ENCODE assay signal across 11 mouse cellular contexts in the genomic region with DNA sequence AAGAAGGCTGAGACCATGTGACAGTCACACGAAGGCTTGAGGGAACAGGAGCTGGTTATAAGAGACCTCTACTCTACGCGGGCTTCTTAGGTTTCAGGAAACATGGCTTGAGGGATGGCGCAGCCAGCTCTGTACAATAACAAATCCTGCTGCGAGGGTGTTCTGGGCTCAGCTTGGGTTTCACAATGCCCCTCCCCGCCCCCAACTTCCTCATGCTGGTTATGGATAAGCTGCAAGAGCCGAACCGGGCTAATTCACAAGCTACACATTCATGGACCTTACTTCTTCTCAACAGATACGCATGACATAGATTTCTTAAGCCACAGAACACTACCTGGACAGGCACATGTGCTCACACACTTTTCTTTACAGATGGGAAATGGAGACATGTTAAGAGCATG.
DNase-seq lines count a peak whose midpoint lies in the region; ATAC-seq and TF ChIP-seq lines count a peak whose summit lies in the region.
"Had no signal": no experiment of that assay in that cellular context is flagged by ENCODE, and none has a peak within 500 bp of the region (broad histone marks: within the 10 kb centered on the region; RNA-seq: fewer than 3 reads in every experiment).

No protein-coding gene starts in this region.

- no peak overlapping the region for H3K4me3 ChIP-seq in heart, adult 2 months
- no peak overlapping the region for H3K4me3 ChIP-seq in heart, embryonic 12.5 days
- peak overlapping the region; percentile 21; the same call in 1 of the 2 replicates for H3K4me3 ChIP-seq in bone marrow macrophage, adult 2 months (ENCODE audit: insufficient read depth, low read length)
- no peak overlapping the region for H3K4me3 ChIP-seq in embryonic facial prominence, embryonic 15.5 days (replicated peaks)
- H3K4me3 ChIP-seq in lung, postnatal 0 days (ENCODE audit: low read depth, low read length): no peak overlapping the region
- no peak overlapping the region for H3K4me3 ChIP-seq in midbrain, embryonic 10.5 days
- H3K4me3 ChIP-seq: forebrain, embryonic 13.5 days had no signal

- intact Hi-C loops in heart, adult 2 months (cut with DNase I): loop anchor here (5.0 to 10.0 kb wide), 2 partner anchors 116 to 174 kb away; partner anchors contain the start of gene Iqgap2

- ATAC-seq in heart, embryonic 12.5 days (ENCODE audit: insufficient number of reproducible peaks, low FRiP score): no peak
- peak; percentile 58 for ATAC-seq in embryonic facial prominence, embryonic 15.5 days (ENCODE audit: insufficient number of reproducible peaks, low FRiP score, low TSS enrichment, low read depth)
- ATAC-seq in lung, postnatal 0 days: no peak
- ATAC-seq in activated CD4-positive, CD25-positive, alpha-beta regulatory T cell, adult 4 months: no peak
- ATAC-seq: forebrain, embryonic 13.5 days; intestine, postnatal 0 days had no signal

- H3K79me2 ChIP-seq in heart, adult 2 months (replicated peaks; ENCODE audit: control insufficient read depth, insufficient read depth, low read length): no peaks in the 10 kb centered on the region

- DNase-seq in heart, adult 2 months: peak; percentile 36 to 51
- peak; percentile 33 for DNase-seq in lung, postnatal 0 days (ENCODE audit: low spot score)
- DNase-seq in thymus, postnatal 4 days: no peak
- no peak for DNase-seq in midbrain, embryonic 10.5 days (ENCODE audit: low spot score)

- no peaks in the 10 kb centered on the region for H3K9me3 ChIP-seq in heart, embryonic 12.5 days (replicated peaks)
- no peaks in the 10 kb centered on the region for H3K9me3 ChIP-seq in embryonic facial prominence, embryonic 15.5 days (replicated peaks)
- H3K9me3 ChIP-seq in lung, postnatal 0 days (ENCODE audit: low read length): no peaks in the 10 kb centered on the region
- no peaks in the 10 kb centered on the region for H3K9me3 ChIP-seq in midbrain, embryonic 10.5 days (replicated peaks)
- H3K9me3 ChIP-seq: forebrain, embryonic 13.5 days had no signal

- no peaks in the 10 kb centered on the region; the same call in 1 of the 2 replicates for H3K27me3 ChIP-seq in heart, adult 2 months (ENCODE audit: control insufficient read depth, insufficient read depth, low read length)
- 0 out of 2 replicates have a peak, but pooled peaks cover 3% of the 10 kb centered on the region for H3K27me3 ChIP-seq in heart, embryonic 12.5 days (replicated peaks)
- H3K27me3 ChIP-seq in embryonic facial prominence, embryonic 15.5 days: no peaks in the 10 kb centered on the region
- H3K27me3 ChIP-seq in lung, postnatal 0 days (replicated peaks; ENCODE audit: insufficient read depth, low read length): no peaks in the 10 kb centered on the region
- H3K27me3 ChIP-seq in midbrain, embryonic 10.5 days (ENCODE audit: low read depth, poor library complexity, severe bottlenecking): no peaks in the 10 kb centered on the region
- H3K27me3 ChIP-seq: forebrain, embryonic 13.5 days had no signal

- TF ChIP-seq CTCF in heart, adult 2 months (IDR thresholded peaks at IDR 0.05): no peak
- TF ChIP-seq CTCF in bone marrow macrophage, adult 2 months (IDR thresholded peaks at IDR 0.05; ENCODE audit: low read depth, low read length): no peak
- TF ChIP-seq CTCF in lung, postnatal 0 days (IDR thresholded peaks at IDR 0.05): no peak

- TF ChIP-seq POLR2A in heart, adult 2 months (IDR thresholded peaks at IDR 0.05; ENCODE audit: insufficient read depth, low read depth, low read length): no peak
- TF ChIP-seq POLR2A in bone marrow macrophage, adult 2 months (IDR thresholded peaks at IDR 0.05; ENCODE audit: borderline replicate concordance, low read depth, low read length): no peak

- WGBS in heart, adult 2 months: 48% methylated on average over 9 of the region's 9 CpGs
- 45% methylated on average over 9 of the region's 9 CpGs for WGBS in heart, embryonic 12.5 days
- WGBS in embryonic facial prominence, embryonic 15.5 days: 33% methylated on average over 9 of the region's 9 CpGs
- 51% methylated on average over 9 of the region's 9 CpGs for WGBS in lung, postnatal 0 days
- 67% methylated on average over 9 of the region's 9 CpGs for WGBS in midbrain, embryonic 10.5 days

- H3K36me3 ChIP-seq in heart, adult 2 months (ENCODE audit: control insufficient read depth, insufficient read depth, low read length): no peaks in the 10 kb centered on the region
- no peaks in the 10 kb centered on the region for H3K36me3 ChIP-seq in heart, embryonic 12.5 days
- no peaks in the 10 kb centered on the region for H3K36me3 ChIP-seq in embryonic facial prominence, embryonic 15.5 days
- no peaks in the 10 kb centered on the region for H3K36me3 ChIP-seq in lung, postnatal 0 days (ENCODE audit: insufficient read depth, low read length)
- H3K36me3 ChIP-seq in midbrain, embryonic 10.5 days: no peaks in the 10 kb centered on the region

- H3K27ac ChIP-seq in heart, adult 2 months: no peak overlapping the region
- no peak overlapping the region for H3K27ac ChIP-seq in heart, embryonic 12.5 days (ENCODE audit: poor library complexity, severe bottlenecking)
- H3K27ac ChIP-seq in bone marrow macrophage, adult 2 months (ENCODE audit: insufficient read depth, low read depth, low read length): peak overlapping the region; percentile 42; the same call in 1 of the 2 replicates
- H3K27ac ChIP-seq in embryonic facial prominence, embryonic 15.5 days (replicated peaks): no peak overlapping the region
- no peak overlapping the region for H3K27ac ChIP-seq in lung, postnatal 0 days (ENCODE audit: low read length)
- no peak overlapping the region for H3K27ac ChIP-seq in midbrain, embryonic 10.5 days (replicated peaks)
- H3K27ac ChIP-seq: forebrain, embryonic 13.5 days had no signal

- H3K4me2 ChIP-seq in heart, embryonic 12.5 days: no peak overlapping the region
- no peak overlapping the region for H3K4me2 ChIP-seq in embryonic facial prominence, embryonic 15.5 days (replicated peaks)
- no peak overlapping the region for H3K4me2 ChIP-seq in lung, postnatal 0 days (replicated peaks; ENCODE audit: low read depth, low read length)
- H3K4me2 ChIP-seq: forebrain, embryonic 13.5 days; midbrain, embryonic 11.5 days had no signal

- no peak for TF ChIP-seq EP300 in heart, adult 2 months (IDR thresholded peaks at IDR 0.05; ENCODE audit: insufficient read depth, low read depth, low read length)
- no peak for TF ChIP-seq EP300 in lung, postnatal 0 days (IDR thresholded peaks at IDR 0.05)

- no peaks in the 10 kb centered on the region; the same call in 1 of the 2 replicates for H3K4me1 ChIP-seq in heart, adult 2 months (ENCODE audit: control insufficient read depth, insufficient read depth, low read length)
- H3K4me1 ChIP-seq in heart, embryonic 12.5 days (replicated peaks): peaks cover 27% of the 10 kb centered on the region
- H3K4me1 ChIP-seq in bone marrow macrophage, adult 2 months (ENCODE audit: control insufficient read depth, insufficient read depth, low read length): peaks cover 20% of the 10 kb centered on the region
- H3K4me1 ChIP-seq in embryonic facial prominence, embryonic 15.5 days: peaks cover 21% of the 10 kb centered on the region
- H3K4me1 ChIP-seq in lung, postnatal 0 days (ENCODE audit: insufficient read depth, low read depth, low read length): no peaks in the 10 kb centered on the region
- H3K4me1 ChIP-seq in midbrain, embryonic 10.5 days: peaks cover 62% of the 10 kb centered on the region

- H3K9ac ChIP-seq in heart, adult 2 months (ENCODE audit: low read depth, low read length): no peak overlapping the region
- H3K9ac ChIP-seq in heart, embryonic 12.5 days: no peak overlapping the region
- H3K9ac ChIP-seq in embryonic facial prominence, embryonic 15.5 days: no peak overlapping the region
- no peak overlapping the region for H3K9ac ChIP-seq in lung, postnatal 0 days (replicated peaks; ENCODE audit: low read depth)
- H3K9ac ChIP-seq: forebrain, embryonic 13.5 days had no signal

Comparison
In these comparisons a context has a peak if more than half of its experiments do, and no peak if none do; other contexts are left out.
1. DNase-seq: peak in heart, adult 2 months (2 of 2) and lung, postnatal 0 days (single experiment); none in thymus, postnatal 4 days (single experiment) and midbrain, embryonic 10.5 days (single experiment).